Mouse (Mus musculus): ENCODE measurements at regions not wholly inside any gene's neighbourhood (a gene's known extent, or its start where the extent isn't known, plus 50 kb on each side); places are given as distances from the start of the nearest gene placed in this dataset.

- TF ChIP-seq GATA1 (IDR thresholded peaks at IDR 0.05; ENCODE audit: low read length) = no peak
- no peak for TF ChIP-seq TAL1 (IDR thresholded peaks at IDR 0.05; ENCODE audit: low read length)
These were observed 173.2 kb downstream of the Irs2 start for GRCm38 (mm10) chr8:10835054-10835453.
